Mouse (Mus musculus) monocyte, adult 59 days (primary cell): ENCODE data around the gene Sdccag8. TPM values are rescaled to one million over a fixed set of nuclear protein-coding genes. Genes with fewer than 3 reads are reported as not detected.

Experiments
- total RNA-seq, 2 experiments: library from RNA; stranded (reverse); gene quantifications; one replicate each; pipeline ENCODE4 v1.2.4; 2023

Gene Sdccag8
- total RNA-seq: 10 to 100 TPM; 32.4 to 38.7 TPM

GRCm38 (mm10) chr1:176814591-176815062 is at the start of gene Sdccag8:
TSS of gene Sdccag8 (plus strand) at chr1:176814660.

GRCm38 (mm10) chr1:176814036-176814420 is 432 bp upstream of the Sdccag8 start, which contains the start of gene Cep170:
TSS of gene Cep170 (minus strand) at chr1:176814067.

Other genes with a start within 250 kb of the Sdccag8 start
- gene Cep170, start 593 bp upstream of the Sdccag8 start, total RNA-seq: 100 to 1,000 TPM; 120 to 133 TPM